Mouse (Mus musculus) B cell, adult (primary cell): ENCODE data around the gene H2al1b. TPM values are rescaled to one million over a fixed set of nuclear protein-coding genes. Genes with fewer than 3 reads are reported as not detected.

Source experiments
- total RNA-seq: library from RNA; stranded (reverse); gene quantifications from 4 replicates; pipeline ENCODE4 v1.2.4, GENCODE M21; 2023; ENCODE audit not compliant: inconsistent age

Gene H2al1b
- not detected in 4 replicates for total RNA-seq

GRCm38 (mm10) chrX:11302132-11302531, at the start of gene H2al1b:
H2al1b (plus strand) TSS chrX:11302432.

GRCm38 (mm10) chrX:11298957-11299356, 3.3 kb upstream of the H2al1b start, which contains the start of gene H2al1a:
H2al1a (plus strand) TSS chrX:11299257.

GRCm38 (mm10) chrX:11305355-11305754, 3.1 kb downstream of the H2al1b start, which contains the start of gene H2al1c:
H2al1c (plus strand) TSS chrX:11305655.

GRCm38 (mm10) chrX:11308524-11308923, 6.3 kb downstream of the H2al1b start, which contains the start of gene H2al1d:
H2al1d (plus strand) TSS chrX:11308824.

GRCm38 (mm10) chrX:11311634-11312033, 9.4 kb downstream of the H2al1b start, which contains the start of gene H2al1e:
H2al1e (plus strand) TSS chrX:11311934.

GRCm38 (mm10) chrX:11314858-11315257, 12.6 kb downstream of the H2al1b start, which contains the start of gene H2al1f:
H2al1f (plus strand) TSS chrX:11315158.

GRCm38 (mm10) chrX:11317956-11318355, 15.7 kb downstream of the H2al1b start, which contains the start of gene H2al1g:
H2al1g (plus strand) TSS chrX:11318256.

GRCm38 (mm10) chrX:11321192-11321591, 19.0 kb downstream of the H2al1b start, which contains the start of gene H2al1h:
H2al1h (plus strand) TSS chrX:11321492.

GRCm38 (mm10) chrX:11324359-11324758, 22.1 kb downstream of the H2al1b start, which contains the start of gene H2al1i:
H2al1i (plus strand) TSS chrX:11324659.

GRCm38 (mm10) chrX:11327522-11327921, 25.3 kb downstream of the H2al1b start, which contains the start of gene H2al1j:
H2al1j (plus strand) TSS chrX:11327822.

Other genes with a start within 250 kb of the H2al1b start
- gene H2al1a, start 3.2 kb upstream of the H2al1b start, total RNA-seq, result not detected in 4 replicates
- not detected in 4 replicates for gene H2al1c, start 3.2 kb downstream of the H2al1b start, total RNA-seq
- not detected in 4 replicates for gene H2al1d, start 6.4 kb downstream of the H2al1b start, total RNA-seq
- gene H2al1e, start 9.5 kb downstream of the H2al1b start, total RNA-seq, result not detected in 4 replicates
- gene H2al1f, start 12.7 kb downstream of the H2al1b start, total RNA-seq, result not detected in 4 replicates
- gene H2al1g, start 15.8 kb downstream of the H2al1b start, total RNA-seq, result not detected in 4 replicates
- not detected in 4 replicates for gene H2al1h, start 19.1 kb downstream of the H2al1b start, total RNA-seq
- gene H2al1i, start 22.2 kb downstream of the H2al1b start, total RNA-seq, result not detected in 4 replicates
- gene H2al1j, start 25.4 kb downstream of the H2al1b start, total RNA-seq, result not detected in 4 replicates